Mouse (Mus musculus): ENCODE measurements around the gene Igtp. TPM values are rescaled to one million over a fixed set of nuclear protein-coding genes. Genes with fewer than 3 reads are reported as not detected.
"Not testable (repeated sequence)": the region's sequence is repeated elsewhere in the genome, so short reads cannot be mapped to it uniquely, and the experiment has no call there.

Igtp gene
- total and polyA plus RNA-seq, 2 experiments from 2014 or later = 2.1 to 6.3 TPM

DNA sequence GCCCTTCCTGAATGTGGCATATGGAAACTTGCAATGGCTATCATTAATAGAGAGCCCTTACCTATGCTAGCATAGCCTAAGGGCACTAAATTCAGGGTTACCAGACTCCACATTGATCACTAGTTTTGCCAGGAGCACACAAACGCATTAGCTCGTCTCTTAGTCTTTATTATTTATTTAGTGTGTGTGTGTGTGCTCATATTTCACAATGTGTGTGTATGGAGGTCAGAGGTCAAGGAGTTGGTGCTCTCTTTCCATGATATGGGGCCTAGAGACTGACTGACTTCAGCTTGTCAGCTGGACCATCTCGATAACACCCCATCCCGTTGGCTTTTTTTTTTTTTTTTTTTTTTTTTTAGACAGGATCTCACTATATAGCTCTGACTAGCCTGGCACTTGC, 29.7 kb upstream of the Igtp start:
- no peak overlapping the region for H3K4me2 ChIP-seq (ENCODE audit: low read depth, low read length)
- no peaks in the 10 kb centered on the region for H3K27me3 ChIP-seq (ENCODE audit: insufficient read depth, low read length)
- peaks cover 9% of the 10 kb centered on the region; the same call in 1 of the 2 replicates for H3K36me3 ChIP-seq (ENCODE audit: insufficient read depth, low read length)
- no peak for DNase-seq (ENCODE audit: low spot score)
- peaks cover 9% of the 10 kb centered on the region for H3K4me1 ChIP-seq (ENCODE audit: insufficient read depth, low read length)
- no peak overlapping the region for H3K4me3 ChIP-seq (ENCODE audit: low read length)
- no peak for TF ChIP-seq CTCF (IDR thresholded peaks at IDR 0.05; ENCODE audit: low read depth)
- WGBS = 80% methylated on average over 4 of the region's 4 CpGs
- H3K27ac ChIP-seq = no peak overlapping the region
- H3K9ac ChIP-seq (replicated peaks; ENCODE audit: low read length) = no peak overlapping the region
- no peaks in the 10 kb centered on the region for H3K9me3 ChIP-seq (ENCODE audit: low read length)
- no peak for ATAC-seq

DNA sequence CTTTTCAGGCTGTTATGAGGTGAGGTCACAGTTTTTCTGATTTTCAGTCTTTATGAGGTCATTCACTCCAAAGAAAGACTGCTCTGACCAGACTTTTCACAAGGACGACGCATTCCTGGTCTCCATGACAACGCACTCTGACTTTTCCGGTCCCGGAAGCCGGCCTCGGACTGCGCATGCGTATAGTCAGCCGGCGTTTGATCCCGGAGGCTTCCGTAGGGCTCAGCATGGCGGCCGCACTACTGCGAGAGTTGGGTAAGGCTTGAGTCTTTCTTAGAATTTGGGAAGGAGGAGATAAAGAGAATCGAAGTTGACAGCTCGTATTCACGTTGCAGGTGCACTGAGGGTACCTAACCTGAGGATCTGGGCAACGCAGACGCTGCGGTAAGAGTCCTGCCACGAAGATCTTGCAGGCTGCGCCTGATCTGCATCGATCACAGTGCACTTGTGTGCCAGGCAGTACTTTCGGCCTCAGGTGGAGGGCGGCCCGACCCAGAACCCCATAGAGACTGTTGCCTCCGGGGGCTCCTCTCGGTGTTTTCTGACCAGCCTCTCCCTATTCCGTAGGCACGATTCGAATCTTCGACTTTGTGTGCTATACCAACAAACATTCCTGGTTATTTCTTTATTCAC, 27.8 kb upstream of the Igtp start, which contains the start of gene Mrpl22:
Mrpl22 (plus strand) TSS at position 203 of the 633 bp plus-strand sequence.
- H3K36me3 ChIP-seq (ENCODE audit: insufficient read depth, low read length) = peaks cover 10% of the 10 kb centered on the region
- peak; percentile 98 for DNase-seq (ENCODE audit: low spot score)
- H3K27ac ChIP-seq = peak within 1 kb of the TSS; percentile 88
- H3K4me2 ChIP-seq (ENCODE audit: low read depth, low read length) = peak within 1 kb of the TSS; percentile 69
- WGBS = under 1% methylated on average over 34 of the region's 34 CpGs
- H3K9ac ChIP-seq (replicated peaks; ENCODE audit: low read length) = peak within 1 kb of the TSS; percentile 82
- peaks cover 9% of the 10 kb centered on the region for H3K4me1 ChIP-seq (ENCODE audit: insufficient read depth, low read length)
- no peaks in the 10 kb centered on the region for H3K9me3 ChIP-seq (ENCODE audit: low read length)
- no peaks in the 10 kb centered on the region for H3K27me3 ChIP-seq (ENCODE audit: insufficient read depth, low read length)
- peak within 1 kb of the TSS; percentile 76 for H3K4me3 ChIP-seq (ENCODE audit: low read length)
- ATAC-seq = peak; percentile 84
- no peak for TF ChIP-seq CTCF (IDR thresholded peaks at IDR 0.05; ENCODE audit: low read depth)

DNA sequence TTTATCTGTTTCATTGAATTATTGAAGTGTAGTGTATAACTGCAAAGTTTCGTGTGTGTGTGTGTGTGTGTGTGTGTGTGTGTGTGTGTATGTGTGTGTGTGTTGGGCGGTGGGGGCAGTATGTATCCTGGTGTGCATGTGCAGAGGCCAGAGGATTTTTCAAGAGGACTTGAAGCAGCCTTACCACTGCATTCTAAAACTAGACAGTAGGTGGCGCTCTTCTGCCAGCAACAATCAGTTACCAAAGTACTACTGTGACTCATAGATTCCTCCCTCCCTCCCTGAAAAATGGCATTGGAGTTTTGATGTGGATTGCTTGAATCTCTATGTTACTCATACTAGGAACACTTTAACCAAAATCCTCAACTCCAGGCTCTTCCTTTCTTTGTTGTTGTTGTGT, 19.8 kb upstream of the Igtp start:
- ATAC-seq (peak; percentile 78), DNase-seq (ENCODE audit: low spot score) (peak; percentile 92)
- no peak overlapping the region for H3K27ac ChIP-seq
- 24% methylated on average over 3 of the region's 3 CpGs for WGBS
- no peak overlapping the region for H3K9ac ChIP-seq (replicated peaks; ENCODE audit: low read length)
- no peak overlapping the region for H3K4me3 ChIP-seq (ENCODE audit: low read length)
- no peaks in the 10 kb centered on the region for H3K27me3 ChIP-seq (ENCODE audit: insufficient read depth, low read length)
- H3K9me3 ChIP-seq (ENCODE audit: low read length) = no peaks in the 10 kb centered on the region
- TF ChIP-seq CTCF (IDR thresholded peaks at IDR 0.05; ENCODE audit: low read depth) = peak; percentile 92
- no peaks in the 10 kb centered on the region for H3K4me1 ChIP-seq (ENCODE audit: insufficient read depth, low read length)
- H3K36me3 ChIP-seq (ENCODE audit: insufficient read depth, low read length) = peaks cover 28% of the 10 kb centered on the region
- H3K4me2 ChIP-seq (ENCODE audit: low read depth, low read length) = no peak overlapping the region

DNA sequence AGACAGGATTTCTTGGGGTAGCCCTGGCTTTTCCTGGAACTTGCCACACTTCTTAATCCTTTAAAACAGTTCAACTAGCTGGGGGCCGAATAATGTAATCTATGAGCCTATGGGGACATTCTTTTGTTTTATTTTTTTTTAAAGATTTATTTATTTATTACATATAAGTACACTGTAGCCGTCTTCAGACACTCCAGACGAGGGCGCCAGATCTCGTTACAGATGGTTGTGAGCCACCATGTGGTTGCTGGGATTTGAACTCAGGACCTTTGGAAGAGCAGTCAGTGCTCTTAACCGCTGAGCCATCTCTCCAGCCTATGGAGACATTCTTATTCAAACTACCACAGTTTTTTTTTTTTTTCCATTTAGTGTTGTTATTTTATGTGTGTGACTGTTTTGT, 19.4 kb upstream of the Igtp start:
- not testable (repeated sequence) for H3K9me3 ChIP-seq (ENCODE audit: low read length); H3K4me2 ChIP-seq (ENCODE audit: low read depth, low read length); H3K9ac ChIP-seq (replicated peaks; ENCODE audit: low read length); H3K27ac ChIP-seq; H3K27me3 ChIP-seq (ENCODE audit: insufficient read depth, low read length); DNase-seq (ENCODE audit: low spot score); H3K4me1 ChIP-seq (ENCODE audit: insufficient read depth, low read length); H3K4me3 ChIP-seq (ENCODE audit: low read length)
- peaks cover 28% of the 10 kb centered on the region for H3K36me3 ChIP-seq (ENCODE audit: insufficient read depth, low read length)
- ATAC-seq = 0 out of 2 replicates have a peak, but pooled peaks have one; percentile 10
- 94% methylated on average over 6 of the region's 6 CpGs for WGBS

DNA sequence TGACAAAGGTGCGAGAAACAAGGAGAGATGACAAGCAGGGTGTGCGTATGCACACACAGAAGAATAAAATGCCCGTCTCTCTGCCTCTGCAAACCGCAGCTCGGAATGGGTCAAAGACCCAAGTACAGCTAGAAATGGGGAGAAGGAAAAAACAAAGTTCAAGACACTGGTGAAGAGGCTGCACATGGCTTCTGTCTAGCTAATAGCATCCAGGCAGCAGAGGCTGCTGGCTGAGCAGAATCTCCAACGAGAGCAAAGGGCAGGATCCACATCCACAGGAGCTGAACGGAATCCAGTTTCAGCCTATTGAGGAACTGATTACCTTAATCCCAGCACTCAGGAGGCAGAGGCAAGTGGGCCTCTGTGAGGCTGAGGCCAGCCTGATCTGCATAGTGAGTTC, 18.6 kb upstream of the Igtp start:
- H3K4me2 ChIP-seq (ENCODE audit: low read depth, low read length) = no peak overlapping the region
- ATAC-seq (no peak), DNase-seq (ENCODE audit: low spot score) (no peak)

DNA sequence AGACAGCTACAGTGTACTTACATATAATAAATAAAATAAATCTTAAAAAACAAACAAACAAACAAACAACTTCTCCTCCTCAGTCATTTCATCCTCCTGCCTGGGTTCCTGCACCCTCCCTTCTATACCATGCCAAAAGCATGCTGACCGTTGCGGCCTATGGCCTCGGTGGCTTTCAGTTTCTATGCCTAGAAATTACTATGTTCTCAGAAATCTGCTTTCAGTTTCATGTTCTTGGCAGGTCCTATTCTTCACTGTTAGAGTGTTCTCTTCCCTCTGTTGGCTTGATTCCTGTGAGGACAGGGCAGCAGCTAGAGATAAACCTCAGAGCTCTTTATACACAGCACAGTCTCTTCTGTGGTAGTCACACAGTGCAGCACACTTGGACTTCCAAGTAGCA, 15.8 kb upstream of the Igtp start:
- ATAC-seq (no peak), DNase-seq (ENCODE audit: low spot score) (no peak)
- Histone ChIP-seq H3K27ac (no peak overlapping the region), H3K4me2 (ENCODE audit: low read depth, low read length) (no peak overlapping the region), H3K9ac (replicated peaks; ENCODE audit: low read length) (no peak overlapping the region), H3K4me1 (ENCODE audit: insufficient read depth, low read length) (no peaks in the 10 kb centered on the region), H3K27me3 (ENCODE audit: insufficient read depth, low read length) (no peaks in the 10 kb centered on the region), H3K9me3 (ENCODE audit: low read length) (no peaks in the 10 kb centered on the region), H3K4me3 (ENCODE audit: low read length) (no peak overlapping the region), H3K36me3 (ENCODE audit: insufficient read depth, low read length) (no peaks in the 10 kb centered on the region)
- TF ChIP-seq CTCF (IDR thresholded peaks at IDR 0.05; ENCODE audit: low read depth) = no peak
- WGBS = 94% methylated on average over 3 of the region's 3 CpGs

More for the DNA sequence above, 18.6 kb upstream of the Igtp start:
- Histone ChIP-seq H3K4me1 (ENCODE audit: insufficient read depth, low read length) (no peaks in the 10 kb centered on the region), H3K9ac (replicated peaks; ENCODE audit: low read length) (no peak overlapping the region), H3K36me3 (ENCODE audit: insufficient read depth, low read length) (peaks cover 21% of the 10 kb centered on the region), H3K27ac (no peak overlapping the region), H3K4me3 (ENCODE audit: low read length) (no peak overlapping the region), H3K27me3 (ENCODE audit: insufficient read depth, low read length) (no peaks in the 10 kb centered on the region), H3K9me3 (ENCODE audit: low read length) (no peaks in the 10 kb centered on the region)
- WGBS = 92% methylated on average over 7 of the region's 7 CpGs
- no peak for TF ChIP-seq CTCF (IDR thresholded peaks at IDR 0.05; ENCODE audit: low read depth)

DNA sequence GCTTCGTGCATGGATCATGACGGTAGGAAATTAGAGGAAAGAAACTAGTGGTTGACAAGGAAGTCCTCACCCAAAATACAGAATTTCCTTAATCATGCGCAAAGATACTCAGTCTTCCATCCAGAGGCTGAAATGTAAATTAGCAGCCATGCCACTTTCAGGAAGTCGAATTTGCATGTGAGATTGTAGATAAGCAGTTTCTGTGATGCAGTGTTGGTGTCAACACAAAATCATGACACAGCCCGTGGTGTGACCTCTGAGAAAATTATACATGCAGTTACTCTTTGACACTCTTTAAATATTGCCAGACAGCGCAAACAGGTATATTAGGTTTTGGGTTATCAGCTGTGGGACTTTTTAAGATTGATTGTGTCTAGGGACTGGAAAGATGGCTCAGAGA, 9.7 kb upstream of the Igtp start:
- TF ChIP-seq CTCF (IDR thresholded peaks at IDR 0.05; ENCODE audit: low read depth) = no peak
- H3K4me2 ChIP-seq (ENCODE audit: low read depth, low read length) = no peak overlapping the region
- H3K9me3 ChIP-seq (ENCODE audit: low read length) = no peaks in the 10 kb centered on the region
- H3K9ac ChIP-seq (replicated peaks; ENCODE audit: low read length) = no peak overlapping the region
- H3K4me1 ChIP-seq (ENCODE audit: insufficient read depth, low read length) = no peaks in the 10 kb centered on the region
- H3K36me3 ChIP-seq (ENCODE audit: insufficient read depth, low read length) = no peaks in the 10 kb centered on the region
- DNase-seq (ENCODE audit: low spot score) (no peak), ATAC-seq (no peak)
- WGBS = 94% methylated on average over 6 of the region's 6 CpGs
- H3K27ac ChIP-seq = no peak overlapping the region
- H3K27me3 ChIP-seq (ENCODE audit: insufficient read depth, low read length) = no peaks in the 10 kb centered on the region
- H3K4me3 ChIP-seq (ENCODE audit: low read length) = no peak overlapping the region
